Mouse (Mus musculus) thymus, adult 2 months (tissue): ENCODE data around the gene Gria1.

Experiments used
- CTCF ChIP-seq: fragments of 200-500 bp; IDR thresholded peaks from 2 replicates; pipeline ENCODE4 v1.5.1; 2012; ENCODE audit warnings: mild to moderate bottlenecking, control low read depth, low read length, moderate library complexity, borderline replicate concordance; ENCODE audit not compliant: control insufficient read depth, poor library complexity, insufficient read depth; ENCODE audit errors: extremely low read depth
- POLR2A ChIP-seq: fragments of 200-500 bp; IDR thresholded peaks from 2 replicates; pipeline ENCODE4 v1.6.1; 2012; ENCODE audit warnings: mild to moderate bottlenecking, low read length, control low read depth, moderate library complexity; ENCODE audit not compliant: control insufficient read depth, poor library complexity, insufficient read depth; ENCODE audit errors: extremely low read depth

- TF ChIP-seq CTCF (no peak), POLR2A (no peak)
These were observed 33.0 kb downstream of the Gria1 start for GRCm38 (mm10) chr11:57044146-57044545.
